Mouse (Mus musculus): ENCODE results near the gene Deaf1. TPM values are rescaled to one million over a fixed set of nuclear protein-coding genes. Genes with fewer than 3 reads are reported as not detected.
"Not testable (repeated sequence)": the region's sequence is repeated elsewhere in the genome, so short reads cannot be mapped to it uniquely, and the experiment has no call there.

Deaf1 gene
- polyA plus RNA-seq, 3 experiments from 2014 or later, result 17.6 to 37.9 (median 34.6) TPM

- no peak for ATAC-seq
These were observed 66.0 kb downstream of the Deaf1 start for GRCm38 (mm10) chr7:141261480-141261879.

DNA sequence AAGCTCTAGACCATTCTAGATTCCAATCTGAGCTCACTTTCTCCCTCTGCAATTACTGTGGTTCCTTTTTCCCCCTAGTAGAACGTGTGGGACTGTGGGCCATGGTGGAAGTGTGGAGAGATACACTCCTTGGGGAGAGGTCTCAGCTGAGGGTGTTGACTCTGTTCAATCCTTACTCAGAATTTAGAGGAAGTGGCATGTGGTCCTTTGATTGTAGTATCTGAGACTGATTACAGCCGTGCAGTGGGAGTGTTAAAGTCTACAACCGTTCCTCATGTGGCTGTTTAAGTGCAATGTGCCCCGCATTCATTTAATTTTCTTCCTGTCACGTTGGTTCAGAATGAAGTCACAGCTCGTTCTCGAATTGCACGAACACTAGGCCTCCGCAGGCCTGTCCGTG lies 71.3 kb downstream of the Deaf1 start:
- no peak for ATAC-seq

DNA sequence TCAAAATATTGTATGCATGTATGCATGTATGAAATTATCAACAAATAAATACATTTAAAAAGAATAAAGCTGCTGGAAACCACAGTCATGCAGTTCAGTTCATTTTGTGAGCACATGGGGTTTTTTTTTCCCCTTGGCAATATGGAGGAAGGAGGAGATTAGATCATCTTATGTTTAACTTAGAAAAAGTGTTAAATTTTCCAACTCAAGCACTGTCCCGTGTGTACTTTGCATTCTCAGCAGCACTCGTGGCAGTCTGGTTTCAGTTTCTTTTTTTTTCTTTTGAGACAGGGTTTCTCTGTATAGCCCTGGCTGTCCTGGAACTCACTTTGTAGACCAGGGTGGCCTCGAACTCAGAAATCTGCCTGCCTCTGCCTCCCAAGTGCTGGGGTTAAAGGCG lies 77.0 kb downstream of the Deaf1 start:
- ATAC-seq, result not testable (repeated sequence)

Other genes starting within 250 kb of the Deaf1 start
- gene Pkp3, start 249.5 kb downstream of the Deaf1 start, polyA plus RNA-seq (2017; shearing (Covaris generic)), result 100 to 1,000 TPM; 413 to 487 (median 426) TPM
- 100 to 1,000 TPM; 149 to 208 (median 206) TPM for gene Sigirr, start 227.1 kb downstream of the Deaf1 start, polyA plus RNA-seq (2017; shearing (Covaris generic))
- not detected for gene Ano9, start 209.9 kb downstream of the Deaf1 start, polyA plus RNA-seq (2017; shearing (Covaris generic))
- gene Ptdss2, start 205.3 kb downstream of the Deaf1 start, polyA plus RNA-seq (2017; shearing (Covaris generic)), result 1 to 10 TPM; 6.2 to 9.3 (median 7.0) TPM
- gene Rnh1, start 154.8 kb downstream of the Deaf1 start, polyA plus RNA-seq (2017; shearing (Covaris generic)), result 100 to 1,000 TPM; 135 to 147 (median 143) TPM
- 1 to 10 TPM; 1.5 to 6.2 (median 4.6) TPM for gene Hras, start 133.7 kb downstream of the Deaf1 start, polyA plus RNA-seq (2017; shearing (Covaris generic))
- gene Lrrc56, start 133.5 kb downstream of the Deaf1 start, polyA plus RNA-seq (2017; shearing (Covaris generic)), result 1 to 10 TPM; 1.3 to 2.2 (median 1.7) TPM
- 10 to 100 TPM in 1 of 3 experiments, 1 to 10 TPM in 2; 4.6 to 11.3 (median 8.5) TPM for gene Lmntd2, start 113.6 kb downstream of the Deaf1 start, polyA plus RNA-seq (2017; shearing (Covaris generic))
- 10 to 100 TPM in 2 of 3 experiments, 1 to 10 TPM in 1; 9.2 to 15.0 (median 13.7) TPM for gene Rassf7, start 111.8 kb downstream of the Deaf1 start, polyA plus RNA-seq (2017; shearing (Covaris generic))
- 10 to 100 TPM; 40.5 to 51.6 (median 46.7) TPM for gene Phrf1, start 98.9 kb downstream of the Deaf1 start, polyA plus RNA-seq (2017; shearing (Covaris generic))
- gene Irf7, start 61.2 kb downstream of the Deaf1 start, polyA plus RNA-seq (2017; shearing (Covaris generic)), result 100 to 1,000 TPM in 2 of 3 experiments, 10 to 100 TPM in 1; 95.5 to 112 (median 100) TPM
- not detected for gene Cdhr5, start 50.9 kb downstream of the Deaf1 start, polyA plus RNA-seq (2017; shearing (Covaris generic))
- not detected for gene Sct, start 48.6 kb downstream of the Deaf1 start, polyA plus RNA-seq (2017; shearing (Covaris generic))
- gene Drd4, start 35.7 kb downstream of the Deaf1 start, polyA plus RNA-seq (2017; shearing (Covaris generic)), result not detected
- 10 to 100 TPM; 27.1 to 41.1 (median 39.1) TPM for gene Tmem80, start within 50 bp of the Deaf1 start, polyA plus RNA-seq (2017; shearing (Covaris generic))
- gene Eps8l2, start 11.2 kb upstream of the Deaf1 start, polyA plus RNA-seq (2017; shearing (Covaris generic)), result not detected
- 100 to 1,000 TPM; 271 to 329 (median 303) TPM for gene Taldo1, start 64.5 kb upstream of the Deaf1 start, polyA plus RNA-seq (2017; shearing (Covaris generic))
- gene Gatd1, start 86.4 kb upstream of the Deaf1 start, polyA plus RNA-seq (2017; shearing (Covaris generic)), result 100 to 1,000 TPM in 1 of 3 experiments, 10 to 100 TPM in 2; 70.1 to 108 (median 91.4) TPM
- 1 to 10 TPM in 1 of 3 experiments, not detected in 2; 1.7 TPM for gene Cend1, start 101.8 kb upstream of the Deaf1 start, polyA plus RNA-seq (2017; shearing (Covaris generic))
- gene Slc25a22, start 110.2 kb upstream of the Deaf1 start, polyA plus RNA-seq (2017; shearing (Covaris generic)), result 10 to 100 TPM; 31.4 to 50.6 (median 32.0) TPM
- gene Pidd1, start 116.3 kb upstream of the Deaf1 start, polyA plus RNA-seq (2017; shearing (Covaris generic)), result 10 to 100 TPM in 2 of 3 experiments, 1 to 10 TPM in 1; 5.8 to 11.5 (median 10.3) TPM
- gene Rplp2, start 119.7 kb upstream of the Deaf1 start, polyA plus RNA-seq (2017; shearing (Covaris generic)), result 1,000 to 10,000 TPM; 2,239 to 3,896 (median 3,389) TPM
- 10 to 100 TPM; 49.4 to 68.0 (median 63.9) TPM for gene Pnpla2, start 127.5 kb upstream of the Deaf1 start, polyA plus RNA-seq (2017; shearing (Covaris generic))
- not detected for gene Cracr2b, start 133.4 kb upstream of the Deaf1 start, polyA plus RNA-seq (2017; shearing (Covaris generic))
- 1 to 10 TPM; 6.0 to 8.7 (median 8.5) TPM for gene Cd151, start 139.7 kb upstream of the Deaf1 start, polyA plus RNA-seq (2017; shearing (Covaris generic))
- gene Polr2l, start 147.4 kb upstream of the Deaf1 start, polyA plus RNA-seq (2017; shearing (Covaris generic)), result 10 to 100 TPM; 15.7 to 24.9 (median 19.9) TPM
- gene Tspan4, start 147.6 kb upstream of the Deaf1 start, polyA plus RNA-seq (2017; shearing (Covaris generic)), result 1 to 10 TPM; 1.8 to 3.0 (median 2.4) TPM
- gene Chid1, start 212.2 kb upstream of the Deaf1 start, polyA plus RNA-seq (2017; shearing (Covaris generic)), result 10 to 100 TPM; 13.2 to 23.6 (median 14.6) TPM
- gene Ap2a2, start 234.5 kb upstream of the Deaf1 start, polyA plus RNA-seq (2017; shearing (Covaris generic)), result 10 to 100 TPM; 12.5 to 16.5 (median 13.6) TPM

Measured in inflammation-experienced regulatory T-cells, adult 6 months (primary cell).